Mouse (Mus musculus) layer of hippocampus, adult 11-12 months (tissue): ENCODE measurements around the gene Ticrr.
A peak's percentile ranks its signal among the peaks of the same experiment; 100 is the strongest.

Experiments used
- DNase-seq: peaks from one replicate; pipeline ENCODE4 v3.0.0; 2022; ENCODE audit warnings: low spot score

Gene Ticrr

GRCm38 (mm10) chr7:79659578-79660290 is at the start of gene Ticrr:
TSS of gene Ticrr (plus strand) at chr7:79660196.
- peak; percentile 96 for DNase-seq

GRCm38 (mm10) chr7:79611901-79612300 is 48.1 kb upstream of the Ticrr start:
- DNase-seq, result no peak

GRCm38 (mm10) chr7:79612783-79613182 is 47.2 kb upstream of the Ticrr start:
- DNase-seq, result peak; percentile 80

GRCm38 (mm10) chr7:79613314-79613713 is 46.7 kb upstream of the Ticrr start:
- no peak for DNase-seq

GRCm38 (mm10) chr7:79615008-79615407 is 45.0 kb upstream of the Ticrr start:
- no peak for DNase-seq

GRCm38 (mm10) chr7:79615941-79616340 is 44.1 kb upstream of the Ticrr start:
- DNase-seq, result no peak

- no peak for DNase-seq
Observed at GRCm38 (mm10) chr7:79617418-79617817, 42.6 kb upstream of the Ticrr start, which contains the start of gene Rhcg. TSS of gene Rhcg (minus strand) at chr7:79617657.

GRCm38 (mm10) chr7:79619493-79619892 is 40.5 kb upstream of the Ticrr start:
- DNase-seq, result no peak

- DNase-seq, result no peak
Observed at GRCm38 (mm10) chr7:79623086-79623485, 36.9 kb upstream of the Ticrr start.

GRCm38 (mm10) chr7:79626170-79626569 is 33.8 kb upstream of the Ticrr start:
- peak; percentile 29 for DNase-seq

GRCm38 (mm10) chr7:79628271-79628913 is 31.6 kb upstream of the Ticrr start:
- no peak for DNase-seq

GRCm38 (mm10) chr7:79631773-79632348 is 28.1 kb upstream of the Ticrr start:
- DNase-seq, result no peak

GRCm38 (mm10) chr7:79647233-79647632 is 12.8 kb upstream of the Ticrr start:
- DNase-seq, result no peak

GRCm38 (mm10) chr7:79649005-79649404 is 11.0 kb upstream of the Ticrr start:
- peak; percentile 64 for DNase-seq

GRCm38 (mm10) chr7:79654185-79654584 is 5.8 kb upstream of the Ticrr start:
- no peak for DNase-seq

- no peak for DNase-seq
Observed at GRCm38 (mm10) chr7:79654586-79654985, 5.4 kb upstream of the Ticrr start.

GRCm38 (mm10) chr7:79660291-79661150 is 525 bp downstream of the Ticrr start:
- DNase-seq, result no peak

GRCm38 (mm10) chr7:79661253-79661890 is 1.4 kb downstream of the Ticrr start:
- no peak for DNase-seq

GRCm38 (mm10) chr7:79666690-79667089 is 6.7 kb downstream of the Ticrr start:
- DNase-seq, result no peak

- DNase-seq, result no peak
Observed at GRCm38 (mm10) chr7:79670900-79671604, 11.1 kb downstream of the Ticrr start.

GRCm38 (mm10) chr7:79679186-79679585 is 19.2 kb downstream of the Ticrr start:
- no peak for DNase-seq
